Mouse (Mus musculus) midbrain, embryonic 14.5 days (tissue): ENCODE measurements around the gene Kcna6. TPM values are rescaled to one million over a fixed set of nuclear protein-coding genes. Genes with fewer than 3 reads are reported as not detected.

Source experiments
- ATAC-seq: fragments of 200-750 bp; cut with Nextera tagmentation; 2 replicates; pipeline ENCODE4 v1.8.0; 2017; ENCODE audit warnings: moderate number of reproducible peaks, moderate library complexity; ENCODE audit not compliant: low FRiP score, low TSS enrichment
- DNase-seq: peaks from one replicate; pipeline ENCODE4 v3.0.0-alpha.2; 2015
- H3K27ac ChIP-seq: fragments of 300-500 bp; sonication (generic); replicated peaks from 2 replicates; pipeline ENCODE4 v1.5.1; 2014; ENCODE audit warnings: mild to moderate bottlenecking, low read depth, low read length, moderate library complexity
- H3K27me3 ChIP-seq: fragments of 300-500 bp; sonication (generic); 2 replicates; pipeline ENCODE4 v1.6.1; 2014; ENCODE audit warnings: low read length, control low read depth, mixed read lengths; ENCODE audit not compliant: control insufficient read depth, insufficient read depth
- H3K36me3 ChIP-seq: fragments of 300-500 bp; sonication (generic); 2 replicates; pipeline ENCODE4 v1.6.1; 2014; ENCODE audit warnings: low read length, control low read depth; ENCODE audit not compliant: control insufficient read depth, insufficient read depth
- H3K4me1 ChIP-seq: fragments of 300-500 bp; sonication (generic); 2 replicates; pipeline ENCODE4 v1.6.1; 2014; ENCODE audit warnings: mild to moderate bottlenecking, antibody characterized with exemption, low read length, control low read depth; ENCODE audit not compliant: control insufficient read depth, insufficient read depth
- H3K4me2 ChIP-seq: fragments of 300-500 bp; sonication (generic); 2 replicates; pipeline ENCODE4 v1.6.1; 2014; ENCODE audit warnings: mild to moderate bottlenecking, low read length, moderate library complexity
- H3K4me3 ChIP-seq: fragments of 300-500 bp; sonication (generic); replicated peaks from 2 replicates; pipeline ENCODE4 v1.5.1; 2014; ENCODE audit warnings: low read depth, low read length
- H3K9ac ChIP-seq: fragments of 300-500 bp; sonication (generic); replicated peaks from 2 replicates; pipeline ENCODE4 v1.6.1; 2014; ENCODE audit warnings: mild to moderate bottlenecking, low read length, moderate library complexity
- H3K9me3 ChIP-seq: fragments of 300-500 bp; sonication (generic); 2 replicates; pipeline ENCODE4 v1.6.1; 2016; ENCODE audit warnings: low read length, control low read depth, mixed read lengths; ENCODE audit not compliant: control insufficient read depth
- whole genome bisulfite sequencing: fragments of 180-500 bp; shearing (Covaris S2); extraction: QIAGEN DNeasy Blood & Tissue Kit; methylation state at CpG from one replicate; pipeline ENCODE4 v1.1.7; 2014; 5-methylcytosine and 5-hydroxymethylcytosine counted together
- polyA plus RNA-seq: library from polyadenylated mRNA; unstranded; fragments of >200 nt; fragmentation: Nextera tagmentation; extraction: Ambion mirVana; gene quantifications from 2 replicates; pipeline ENCODE4 v1.2.1, GENCODE M21; 2014

Gene Kcna6
- polyA plus RNA-seq, 1 experiment from 2014 or later = 13.3 TPM

- H3K4me2 ChIP-seq = no peak overlapping the region
- no peak for ATAC-seq
- DNase-seq = no peak
Observed at GRCm38 (mm10) chr6:126745888-126746287, 5.4 kb upstream of the Kcna6 start.

GRCm38 (mm10) chr6:126742610-126743009 lies 2.1 kb upstream of the Kcna6 start:
- no peak for ATAC-seq
- no peaks in the 10 kb centered on the region for H3K9me3 ChIP-seq
- no peak overlapping the region for H3K4me3 ChIP-seq
- H3K4me1 ChIP-seq = peaks cover 4% of the 10 kb centered on the region; the same call in 1 of the 2 replicates
- H3K36me3 ChIP-seq = no peaks in the 10 kb centered on the region
- no peak overlapping the region for H3K27ac ChIP-seq
- H3K4me2 ChIP-seq = no peak overlapping the region
- 47% methylated on average over 3 of the region's 3 CpGs for WGBS
- no peak overlapping the region for H3K9ac ChIP-seq
- H3K27me3 ChIP-seq = 0 out of 2 replicates have a peak, but pooled peaks cover 4% of the 10 kb centered on the region
- DNase-seq = no peak

More at GRCm38 (mm10) chr6:126745888-126746287, 5.4 kb upstream of the Kcna6 start:
- WGBS = 63% methylated on average over 1 of the region's 1 CpGs
- no peaks in the 10 kb centered on the region for H3K9me3 ChIP-seq
- H3K4me1 ChIP-seq = no peaks in the 10 kb centered on the region
- no peaks in the 10 kb centered on the region for H3K36me3 ChIP-seq
- no peak overlapping the region for H3K9ac ChIP-seq
- H3K27me3 ChIP-seq = no peaks in the 10 kb centered on the region
- no peak overlapping the region for H3K4me3 ChIP-seq
- no peak overlapping the region for H3K27ac ChIP-seq

- Histone ChIP-seq H3K4me2 (peak overlapping the region; percentile 73), H3K4me1 (peaks cover 15% of the 10 kb centered on the region), H3K9ac (peak overlapping the region; percentile 47), H3K36me3 (no peaks in the 10 kb centered on the region), H3K4me3 (peak overlapping the region; percentile 50), H3K27ac (peak overlapping the region; percentile 69), H3K9me3 (no peaks in the 10 kb centered on the region), H3K27me3 (0 out of 2 replicates have a peak, but pooled peaks cover 4% of the 10 kb centered on the region)
- ATAC-seq = no peak; the same call in 1 of the 2 replicates
- peak; percentile 63 for DNase-seq
- 1% methylated on average over 67 of the region's 67 CpGs for whole genome bisulfite sequencing
Observed at GRCm38 (mm10) chr6:126739326-126740210, 906 bp downstream of the Kcna6 start.

- ATAC-seq (no peak), DNase-seq (no peak)
- H3K27ac ChIP-seq = no peak overlapping the region
- no peak overlapping the region for H3K4me2 ChIP-seq
- H3K4me1 ChIP-seq = peaks cover 21% of the 10 kb centered on the region
- H3K36me3 ChIP-seq = no peaks in the 10 kb centered on the region
- no peak overlapping the region for H3K9ac ChIP-seq
- 0 out of 2 replicates have a peak, but pooled peaks cover 4% of the 10 kb centered on the region for H3K27me3 ChIP-seq
- H3K4me3 ChIP-seq = no peak overlapping the region
- no peaks in the 10 kb centered on the region for H3K9me3 ChIP-seq
- 76% methylated on average over 4 of the region's 4 CpGs for WGBS
Observed at GRCm38 (mm10) chr6:126736996-126737395, 3.5 kb downstream of the Kcna6 start.

DNA sequence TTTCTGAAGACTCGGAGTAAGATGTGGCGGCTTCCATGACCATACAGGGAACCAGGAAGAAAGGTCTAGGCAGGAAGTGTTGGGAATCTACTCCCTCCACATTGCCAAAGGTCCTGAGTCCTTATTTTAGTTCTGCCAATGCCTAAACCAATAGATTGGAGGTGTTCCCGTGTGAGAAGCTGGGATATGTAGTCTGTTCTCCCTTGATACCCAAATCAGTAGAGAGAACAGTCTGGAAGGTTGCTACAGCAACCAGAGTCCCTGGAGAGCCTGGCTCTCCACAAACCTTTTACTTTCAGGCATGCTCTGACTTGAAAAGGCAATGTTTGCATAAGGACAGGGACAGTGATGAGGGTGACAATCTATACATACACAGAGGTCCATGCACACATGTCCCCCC lies 4.7 kb downstream of the Kcna6 start:
- ATAC-seq (no peak), DNase-seq (no peak)
- Histone ChIP-seq H3K9ac (no peak overlapping the region), H3K36me3 (no peaks in the 10 kb centered on the region), H3K27me3 (0 out of 2 replicates have a peak, but pooled peaks cover 4% of the 10 kb centered on the region), H3K4me3 (no peak overlapping the region), H3K4me2 (0 out of 2 replicates have a peak overlapping the region, but pooled peaks have one; percentile 10), H3K27ac (no peak overlapping the region), H3K4me1 (peaks cover 21% of the 10 kb centered on the region), H3K9me3 (no peaks in the 10 kb centered on the region)
- WGBS = 73% methylated on average over 3 of the region's 3 CpGs

DNA sequence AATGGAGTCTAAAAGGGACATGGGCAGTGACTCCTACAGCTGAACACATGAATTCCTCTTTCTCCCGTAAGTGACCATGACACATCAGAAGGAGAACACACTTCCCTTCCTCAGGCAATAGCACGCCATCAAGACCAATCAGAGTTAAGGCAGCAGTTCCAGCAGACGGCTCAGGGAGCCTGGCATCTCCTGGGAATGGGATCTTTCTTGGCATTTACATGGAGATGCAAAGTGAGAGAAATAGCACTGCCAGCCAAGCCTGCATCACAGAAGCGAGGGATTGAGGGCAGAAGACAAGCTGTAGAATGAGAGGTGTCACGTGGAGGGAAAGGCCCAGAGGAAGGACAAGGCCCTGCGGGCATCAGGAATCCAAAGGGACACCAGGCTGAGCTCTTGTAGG lies 7.8 kb downstream of the Kcna6 start:
- ATAC-seq (no peak), DNase-seq (peak; percentile 30)
- no peak overlapping the region for H3K9ac ChIP-seq
- no peak overlapping the region for H3K4me2 ChIP-seq
- H3K36me3 ChIP-seq = no peaks in the 10 kb centered on the region
- H3K27ac ChIP-seq = no peak overlapping the region
- H3K4me3 ChIP-seq = no peak overlapping the region
- no peaks in the 10 kb centered on the region for H3K9me3 ChIP-seq
- H3K4me1 ChIP-seq = peaks cover 17% of the 10 kb centered on the region; the same call in 1 of the 2 replicates
- no peaks in the 10 kb centered on the region for H3K27me3 ChIP-seq
- 64% methylated on average over 6 of the region's 6 CpGs for WGBS

GRCm38 (mm10) chr6:126728803-126729202 lies 11.7 kb downstream of the Kcna6 start:
- Histone ChIP-seq H3K9me3 (no peaks in the 10 kb centered on the region), H3K4me3 (no peak overlapping the region), H3K27me3 (no peaks in the 10 kb centered on the region), H3K36me3 (no peaks in the 10 kb centered on the region), H3K27ac (no peak overlapping the region), H3K9ac (no peak overlapping the region), H3K4me1 (0 out of 2 replicates have a peak, but pooled peaks cover 2% of the 10 kb centered on the region), H3K4me2 (no peak overlapping the region)
- ATAC-seq = no peak
- 92% methylated on average over 8 of the region's 8 CpGs for WGBS
- no peak for DNase-seq

DNA sequence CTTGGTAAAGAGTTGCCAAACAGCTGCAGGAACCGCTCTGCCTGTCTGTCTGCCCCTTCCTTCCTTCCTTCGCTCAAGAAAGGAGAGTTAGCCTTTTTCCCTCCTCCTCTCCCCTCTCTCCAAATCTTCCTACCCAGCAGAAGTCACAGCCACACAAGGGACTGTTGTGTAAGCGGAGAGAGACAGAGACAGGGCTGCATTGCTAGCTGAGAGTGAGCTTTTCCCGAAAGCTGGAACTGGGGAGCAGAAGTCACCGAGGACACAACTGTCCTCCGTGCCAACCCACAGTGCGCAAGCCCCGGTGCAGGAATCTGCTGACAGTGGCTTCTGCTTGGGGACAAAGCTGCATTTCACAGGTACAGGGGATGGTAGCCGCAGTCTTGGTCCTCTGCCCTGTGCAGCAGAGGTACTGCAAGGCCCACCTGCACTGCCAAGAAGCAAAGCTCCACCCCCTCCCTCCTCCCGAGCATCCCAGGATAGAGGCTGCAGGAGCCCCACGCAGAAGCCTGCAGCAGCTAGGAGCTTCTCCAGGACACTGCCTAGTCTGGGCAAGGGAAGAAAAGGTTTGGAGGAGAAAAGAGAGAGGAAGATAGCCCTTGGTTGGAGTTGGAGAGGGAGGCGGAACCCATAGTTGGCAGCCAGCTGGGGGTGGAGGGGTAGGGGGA lies 21.9 kb downstream of the Kcna6 start:
- Histone ChIP-seq H3K9ac (no peak overlapping the region; the same call in 1 of the 2 replicates), H3K4me2 (no peak overlapping the region), H3K9me3 (no peaks in the 10 kb centered on the region), H3K36me3 (no peaks in the 10 kb centered on the region), H3K4me3 (no peak overlapping the region), H3K27me3 (no peaks in the 10 kb centered on the region), H3K27ac (no peak overlapping the region), H3K4me1 (no peaks in the 10 kb centered on the region)
- ATAC-seq (no peak), DNase-seq (no peak)
- 73% methylated on average over 12 of the region's 12 CpGs for WGBS
